Mouse (Mus musculus) bone marrow macrophage, adult 2 months (primary cell): ENCODE measurements around the gene Prmt1.

Source experiments
- CTCF ChIP-seq: IDR thresholded peaks from 2 replicates; pipeline ENCODE4 v1.5.1; 2012; ENCODE audit warnings: low read depth, mild to moderate bottlenecking, low read length, moderate library complexity
- POLR2A ChIP-seq: IDR thresholded peaks from 2 replicates; pipeline ENCODE4 v1.6.1; 2012; ENCODE audit warnings: mild to moderate bottlenecking, low read depth, low read length, borderline replicate concordance

GRCm38 (mm10) chr7:44962337-44962736 is 24.0 kb downstream of the Prmt1 start:
- TF ChIP-seq POLR2A (no peak), CTCF (no peak)
